Mouse (Mus musculus) adrenal gland, postnatal 36 days (tissue): ENCODE results near the gene Tbx6. TPM values are rescaled to one million over a fixed set of nuclear protein-coding genes. Genes with fewer than 3 reads are reported as not detected.

Experiments used
- DNase-seq, 2 experiments: peaks; one replicate each; pipeline ENCODE4 v3.0.0; 2021; ENCODE audit warnings: mixed read lengths in 1 of 2
- total RNA-seq, 2 experiments: library from RNA; stranded (reverse); gene quantifications; 2 replicates each; pipeline ENCODE4 v1.2.3; 2021

Tbx6 gene
- total RNA-seq, 2 experiments from 2014 or later = 0.46 to 0.70 TPM

GRCm38 (mm10) chr7:126817595-126817994, 36.3 kb downstream of the Tbx6 start:
- no peak for DNase-seq

GRCm38 (mm10) chr7:126818818-126819217, 37.5 kb downstream of the Tbx6 start:
- no peak for DNase-seq

- peak; percentile 87 to 89 for DNase-seq
Observed at GRCm38 (mm10) chr7:126821835-126822511, 40.7 kb downstream of the Tbx6 start.

- peak in 1 of 2 experiments; percentile 71 for DNase-seq
Observed at GRCm38 (mm10) chr7:126822741-126823140, 41.5 kb downstream of the Tbx6 start.

- peak in 1 of 2 experiments; percentile 47 for DNase-seq
Observed at GRCm38 (mm10) chr7:126823202-126823711, 42.0 kb downstream of the Tbx6 start.

- DNase-seq = no peak
Observed at GRCm38 (mm10) chr7:126823940-126824339, 42.7 kb downstream of the Tbx6 start.

GRCm38 (mm10) chr7:126825403-126825802, 44.1 kb downstream of the Tbx6 start:
- peak in 1 of 2 experiments; percentile 65 for DNase-seq

GRCm38 (mm10) chr7:126825952-126826351, 44.7 kb downstream of the Tbx6 start:
- no peak for DNase-seq

- no peak for DNase-seq
Observed at GRCm38 (mm10) chr7:126831539-126831938, 50.3 kb downstream of the Tbx6 start, which contains the start of gene 4930451I11Rik. TSS of gene 4930451I11Rik (minus strand) at chr7:126831639.

- peak; percentile 80 to 86 for DNase-seq
Observed at GRCm38 (mm10) chr7:126832036-126832598, 50.8 kb downstream of the Tbx6 start.

GRCm38 (mm10) chr7:126833294-126833693, 52.0 kb downstream of the Tbx6 start:
- no peak for DNase-seq

Other genes with a start within 250 kb of the Tbx6 start
- gene Eif3c, start 215.1 kb upstream of the Tbx6 start, total RNA-seq = 100 to 1,000 TPM; 243 to 301 TPM
- 1 to 10 TPM; 1.5 TPM for gene Apobr, start 196.5 kb upstream of the Tbx6 start, total RNA-seq
- gene Cln3, start 195.7 kb upstream of the Tbx6 start, total RNA-seq = 10 to 100 TPM; 34.8 to 40.0 TPM
- not detected for gene Il27, start 186.5 kb upstream of the Tbx6 start, total RNA-seq
- 10 to 100 TPM; 20.8 to 27.0 TPM for gene Nupr1, start 150.6 kb upstream of the Tbx6 start, total RNA-seq
- gene Sgf29, start 132.2 kb upstream of the Tbx6 start, total RNA-seq = 10 to 100 TPM; 39.0 to 41.7 TPM
- gene Sult1a1, start 105.1 kb upstream of the Tbx6 start, total RNA-seq = 10 to 100 TPM; 34.1 to 52.7 TPM
- gene Bola2, start 86.1 kb upstream of the Tbx6 start, total RNA-seq = 10 to 100 TPM; 94.8 to 98.1 TPM
- gene Slx1b, start 85.7 kb upstream of the Tbx6 start, total RNA-seq = 10 to 100 TPM in 1 of 2 experiments, 1 to 10 TPM in 1; 8.7 to 14.8 TPM
- 10 to 100 TPM; 10.1 to 11.6 TPM for gene Coro1a, start 73.7 kb upstream of the Tbx6 start, total RNA-seq
- 100 to 1,000 TPM; 129 to 150 TPM for gene Mapk3, start 21.9 kb upstream of the Tbx6 start, total RNA-seq
- 1 to 10 TPM; 1.3 to 4.7 TPM for gene Gdpd3, start 15.1 kb upstream of the Tbx6 start, total RNA-seq
- gene Ypel3, start 4.5 kb upstream of the Tbx6 start, total RNA-seq = 100 to 1,000 TPM in 1 of 2 experiments, 10 to 100 TPM in 1; 88.9 to 157 TPM
- 10 to 100 TPM; 81.0 to 86.5 TPM for gene Ppp4c, start 11.0 kb downstream of the Tbx6 start, total RNA-seq
- 10 to 100 TPM; 15.3 to 21.2 TPM for gene Fam57b, start 16.2 kb downstream of the Tbx6 start, total RNA-seq
- not detected for gene 4930451I11Rik, start 50.2 kb downstream of the Tbx6 start, total RNA-seq
- gene Doc2a, start 65.9 kb downstream of the Tbx6 start, total RNA-seq = under 1 TPM; 0.43 to 0.50 TPM
- gene Hirip3, start 80.5 kb downstream of the Tbx6 start, total RNA-seq = 10 to 100 TPM; 14.5 to 16.0 TPM
- gene Ino80e, start 80.9 kb downstream of the Tbx6 start, total RNA-seq = 10 to 100 TPM; 39.7 to 45.0 TPM
- gene Taok2, start 103.2 kb downstream of the Tbx6 start, total RNA-seq = 10 to 100 TPM; 54.9 to 81.3 TPM
- gene Tmem219, start 141.4 kb downstream of the Tbx6 start, total RNA-seq = 10 to 100 TPM; 27.3 to 32.4 TPM
- gene Kctd13, start 147.4 kb downstream of the Tbx6 start, total RNA-seq = 10 to 100 TPM; 23.7 to 31.9 TPM
- gene Asphd1, start 168.1 kb downstream of the Tbx6 start, total RNA-seq = 1 to 10 TPM; 1.6 to 2.4 TPM
- 100 to 1,000 TPM in 1 of 2 experiments, 10 to 100 TPM in 1; 47.1 to 108 TPM for gene Sez6l2, start 169.1 kb downstream of the Tbx6 start, total RNA-seq
- 10 to 100 TPM; 85.1 to 93.1 TPM for gene Cdipt, start 194.4 kb downstream of the Tbx6 start, total RNA-seq
- gene Cdiptos, start 194.6 kb downstream of the Tbx6 start, total RNA-seq = under 1 TPM; 0.60 to 0.69 TPM
- 100 to 1,000 TPM; 102 to 129 TPM for gene Mvp, start 233.1 kb downstream of the Tbx6 start, total RNA-seq
- gene Pagr1b, start 235.0 kb downstream of the Tbx6 start, total RNA-seq = 1 to 10 TPM in 1 of 2 experiments, not detected in 1; 3.0 TPM
- 10 to 100 TPM in 1 of 2 experiments, 1 to 10 TPM in 1; 4.4 to 15.1 TPM for gene Pagr1a, start 235.9 kb downstream of the Tbx6 start, total RNA-seq
- gene Gm42742, start 239.6 kb downstream of the Tbx6 start, total RNA-seq = 10 to 100 TPM; 28.9 to 29.6 TPM
- gene Prrt2, start 239.7 kb downstream of the Tbx6 start, total RNA-seq = 1 to 10 TPM; 1.9 to 2.9 TPM
- 100 to 1,000 TPM; 120 to 126 TPM for gene Maz, start 245.6 kb downstream of the Tbx6 start, total RNA-seq